Mouse (Mus musculus): ENCODE measurements around the gene Rnf187. TPM values are rescaled to one million over a fixed set of nuclear protein-coding genes. Genes with fewer than 3 reads are reported as not detected.
A peak's percentile ranks its signal among the peaks of the same experiment; 100 is the strongest.

The Rnf187 gene
- polyA plus RNA-seq, 1 experiment, result 160 TPM

DNA sequence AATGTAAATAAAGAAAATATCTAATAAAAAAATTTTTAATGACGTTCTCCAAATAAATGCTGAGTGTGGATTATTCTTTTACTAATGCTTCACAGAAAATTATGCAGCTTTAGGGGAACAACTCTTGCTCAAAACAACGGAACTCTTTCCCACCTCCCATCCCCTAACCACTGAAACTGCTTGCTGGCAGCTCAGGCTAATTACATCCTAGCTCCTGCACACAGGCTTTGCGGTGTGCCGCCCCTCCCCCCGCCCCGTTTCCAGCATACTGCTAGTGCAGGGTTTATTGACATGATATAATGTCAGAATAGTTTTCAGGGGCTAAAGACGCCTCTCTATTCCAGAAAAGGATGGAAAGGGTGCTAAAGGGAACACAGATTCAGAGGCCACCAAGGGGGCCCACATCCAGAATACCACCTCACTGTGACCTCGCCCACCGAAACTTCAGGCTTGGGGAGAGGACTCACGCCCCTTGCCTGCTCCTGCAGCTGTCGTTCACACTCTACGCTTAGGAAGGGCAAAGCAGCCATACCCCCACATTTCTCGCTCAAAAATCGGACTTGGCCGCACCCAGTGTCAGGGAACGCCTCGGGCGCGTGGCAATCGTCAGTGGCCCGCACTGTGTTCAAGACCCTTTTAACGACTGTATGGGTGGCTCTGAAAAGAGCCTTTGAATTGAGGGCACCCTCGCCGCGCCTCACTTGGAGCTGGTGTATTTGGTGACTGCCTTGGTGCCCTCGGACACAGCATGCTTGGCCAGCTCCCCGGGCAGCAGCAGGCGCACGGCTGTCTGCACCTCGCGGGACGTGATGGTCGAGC, 14.8 kb upstream of the Rnf187 start:
- peaks cover 9% of the 10 kb centered on the region for H3K4me1 ChIP-seq (ENCODE audit: control insufficient read depth, insufficient read depth, insufficient read length, low read length)
- peaks cover 2% of the 10 kb centered on the region; the same call in 1 of the 2 replicates for H3K36me3 ChIP-seq (ENCODE audit: control insufficient read depth, insufficient read depth, low read length)
- TF ChIP-seq CTCF (IDR thresholded peaks at IDR 0.05; ENCODE audit: extremely low read depth, insufficient read length, insufficient replicate concordance, low read depth, low read length) (no peak), POLR2A (IDR thresholded peaks at IDR 0.05; ENCODE audit: low read depth, low read length) (no peak)
- 2% methylated on average over 33 of the region's 33 CpGs for WGBS
- peak overlapping the region; percentile 71 for H3K4me3 ChIP-seq (ENCODE audit: low read depth, low read length)
- H3K27me3 ChIP-seq (ENCODE audit: control insufficient read depth, insufficient read depth, low read length), result peaks cover 12% of the 10 kb centered on the region
- H3K27ac ChIP-seq (ENCODE audit: insufficient read depth, low read depth, low read length), result peak overlapping the region; percentile 67

DNA sequence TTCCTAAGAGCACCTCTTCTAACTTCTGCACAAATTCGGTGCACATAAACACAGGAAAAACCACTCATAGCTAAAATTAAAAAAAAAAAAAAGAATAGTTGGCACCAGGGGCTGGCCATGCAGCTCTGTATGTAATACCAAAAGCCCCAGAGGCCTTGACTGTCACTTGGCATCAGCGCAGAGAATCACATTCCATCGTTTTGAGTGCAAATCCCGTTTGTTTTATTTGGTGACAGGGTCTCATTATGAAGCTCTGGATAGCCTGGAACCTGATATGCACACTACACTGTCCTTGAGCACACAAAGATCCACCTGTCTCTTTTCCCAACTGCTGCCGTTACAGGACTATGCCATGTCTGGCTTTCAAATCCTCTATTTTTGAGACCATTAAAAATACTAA, 12.5 kb upstream of the Rnf187 start:
- H3K27me3 ChIP-seq (ENCODE audit: control insufficient read depth, insufficient read depth, low read length), result peaks cover 12% of the 10 kb centered on the region
- H3K27ac ChIP-seq (ENCODE audit: insufficient read depth, low read depth, low read length), result no peak overlapping the region
- H3K4me1 ChIP-seq (ENCODE audit: control insufficient read depth, insufficient read depth, insufficient read length, low read length), result peaks cover 10% of the 10 kb centered on the region
- H3K36me3 ChIP-seq (ENCODE audit: control insufficient read depth, insufficient read depth, low read length), result no peaks in the 10 kb centered on the region
- no peak overlapping the region for H3K4me3 ChIP-seq (ENCODE audit: low read depth, low read length)
- WGBS, result 87% methylated on average over 5 of the region's 5 CpGs
- TF ChIP-seq POLR2A (IDR thresholded peaks at IDR 0.05; ENCODE audit: low read depth, low read length) (no peak), CTCF (IDR thresholded peaks at IDR 0.05; ENCODE audit: extremely low read depth, insufficient read length, insufficient replicate concordance, low read depth, low read length) (no peak)

DNA sequence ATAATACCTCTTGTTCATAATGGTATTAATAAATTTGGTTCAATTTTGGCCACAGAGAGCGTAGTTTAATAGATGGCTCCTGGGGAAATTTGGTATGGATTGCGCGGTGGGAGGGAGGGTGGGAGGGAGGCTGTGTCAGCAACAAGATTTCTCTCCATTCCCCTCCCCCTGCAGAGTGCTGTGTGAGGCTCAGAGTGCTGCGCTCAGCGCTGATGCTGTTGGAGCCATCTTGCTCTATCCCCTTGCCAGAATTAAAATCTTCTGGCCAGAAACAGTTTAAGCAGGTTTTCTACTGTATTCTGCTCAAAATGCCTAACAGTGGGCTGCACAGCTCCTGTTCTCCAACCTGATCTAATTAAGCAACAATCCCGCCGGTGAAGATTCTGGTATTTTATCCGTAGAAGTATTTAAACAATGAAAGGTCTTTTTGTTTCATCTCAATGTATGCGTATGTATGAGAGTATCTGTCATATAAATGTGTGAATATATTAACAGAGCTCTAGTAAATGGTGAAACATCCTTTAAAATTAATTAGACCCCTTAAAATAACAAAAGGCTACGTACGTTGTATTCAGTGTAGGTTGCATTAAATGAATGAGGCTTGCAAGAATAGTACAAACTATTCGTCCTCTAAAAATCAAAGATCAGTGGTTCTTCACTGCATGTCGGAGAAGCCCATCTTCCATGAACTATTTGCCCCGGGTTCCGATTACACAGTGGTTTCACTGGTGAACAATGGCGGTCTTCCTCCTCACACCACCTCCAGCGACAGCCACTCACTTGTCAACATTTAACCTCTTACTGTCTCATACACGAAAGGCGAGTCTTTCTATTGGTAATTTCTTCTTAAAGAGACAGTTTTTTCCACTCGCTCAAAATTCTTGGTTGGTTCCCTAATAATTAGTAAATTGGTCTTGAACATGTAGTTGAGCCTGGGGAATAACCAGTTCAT, 11.0 kb upstream of the Rnf187 start:
- WGBS, result 43% methylated on average over 20 of the region's 20 CpGs
- H3K27ac ChIP-seq (ENCODE audit: insufficient read depth, low read depth, low read length), result no peak overlapping the region
- no peak overlapping the region for H3K4me3 ChIP-seq (ENCODE audit: low read depth, low read length)
- peaks cover 10% of the 10 kb centered on the region for H3K4me1 ChIP-seq (ENCODE audit: control insufficient read depth, insufficient read depth, insufficient read length, low read length)
- peaks cover 13% of the 10 kb centered on the region for H3K27me3 ChIP-seq (ENCODE audit: control insufficient read depth, insufficient read depth, low read length)
- TF ChIP-seq CTCF (IDR thresholded peaks at IDR 0.05; ENCODE audit: extremely low read depth, insufficient read length, insufficient replicate concordance, low read depth, low read length) (no peak), POLR2A (IDR thresholded peaks at IDR 0.05; ENCODE audit: low read depth, low read length) (no peak)
- no peaks in the 10 kb centered on the region for H3K36me3 ChIP-seq (ENCODE audit: control insufficient read depth, insufficient read depth, low read length)

DNA sequence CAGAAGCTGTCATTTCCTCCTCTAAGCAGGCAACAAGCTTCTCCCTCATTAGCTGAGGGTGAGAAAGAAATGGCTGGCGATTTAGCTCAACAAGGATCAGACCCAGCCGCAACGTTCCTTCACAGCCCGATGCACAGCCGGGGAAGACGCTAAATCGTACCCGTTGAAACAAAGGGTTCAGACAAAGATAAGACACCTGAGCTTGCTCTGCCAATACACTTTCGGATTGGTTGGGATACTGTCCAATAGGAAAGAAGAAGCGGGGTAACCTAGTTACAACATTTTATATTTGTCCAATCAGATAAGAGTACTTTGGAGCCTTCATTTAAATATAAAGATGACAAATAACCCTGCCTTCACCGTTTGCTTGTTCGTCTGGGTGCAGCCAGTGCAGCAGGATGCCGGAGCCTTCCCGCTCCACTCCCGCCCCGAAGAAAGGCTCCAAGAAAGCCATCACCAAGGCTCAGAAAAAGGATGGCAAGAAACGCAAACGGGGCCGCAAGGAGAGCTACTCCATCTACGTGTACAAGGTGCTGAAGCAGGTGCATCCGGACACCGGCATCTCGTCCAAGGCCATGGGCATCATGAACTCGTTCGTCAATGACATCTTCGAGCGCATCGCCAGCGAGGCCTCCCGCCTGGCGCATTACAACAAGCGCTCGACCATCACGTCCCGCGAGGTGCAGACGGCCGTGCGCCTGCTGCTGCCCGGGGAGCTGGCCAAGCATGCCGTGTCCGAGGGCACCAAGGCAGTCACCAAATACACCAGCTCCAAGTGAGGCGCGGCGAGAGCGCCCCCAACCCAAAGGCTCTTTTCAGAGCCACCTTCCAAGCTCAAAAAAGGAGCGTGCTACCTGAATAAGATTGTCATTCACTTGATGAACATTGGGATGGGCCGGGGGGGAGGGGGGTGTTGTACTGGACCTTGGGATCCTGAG, 10.1 kb upstream of the Rnf187 start, which contains the start of gene Hist3h2ba:
TSS of gene Hist3h2ba (plus strand) at position 379 of the 938 bp plus-strand sequence.
- H3K27me3 ChIP-seq (ENCODE audit: control insufficient read depth, insufficient read depth, low read length), result peaks cover 18% of the 10 kb centered on the region
- H3K4me3 ChIP-seq (ENCODE audit: low read depth, low read length), result peak within 1 kb of the TSS; percentile 53
- H3K36me3 ChIP-seq (ENCODE audit: control insufficient read depth, insufficient read depth, low read length), result no peaks in the 10 kb centered on the region
- peaks cover 7% of the 10 kb centered on the region for H3K4me1 ChIP-seq (ENCODE audit: control insufficient read depth, insufficient read depth, insufficient read length, low read length)
- WGBS, result 2% methylated on average over 48 of the region's 48 CpGs
- H3K27ac ChIP-seq (ENCODE audit: insufficient read depth, low read depth, low read length), result peak within 1 kb of the TSS; percentile 2; the same call in 1 of the 2 replicates
- no peak for TF ChIP-seq CTCF (IDR thresholded peaks at IDR 0.05; ENCODE audit: extremely low read depth, insufficient read length, insufficient replicate concordance, low read depth, low read length)
- peak; percentile 35; the same call in 1 of the 2 replicates for TF ChIP-seq POLR2A (IDR thresholded peaks at IDR 0.05; ENCODE audit: low read depth, low read length)

DNA sequence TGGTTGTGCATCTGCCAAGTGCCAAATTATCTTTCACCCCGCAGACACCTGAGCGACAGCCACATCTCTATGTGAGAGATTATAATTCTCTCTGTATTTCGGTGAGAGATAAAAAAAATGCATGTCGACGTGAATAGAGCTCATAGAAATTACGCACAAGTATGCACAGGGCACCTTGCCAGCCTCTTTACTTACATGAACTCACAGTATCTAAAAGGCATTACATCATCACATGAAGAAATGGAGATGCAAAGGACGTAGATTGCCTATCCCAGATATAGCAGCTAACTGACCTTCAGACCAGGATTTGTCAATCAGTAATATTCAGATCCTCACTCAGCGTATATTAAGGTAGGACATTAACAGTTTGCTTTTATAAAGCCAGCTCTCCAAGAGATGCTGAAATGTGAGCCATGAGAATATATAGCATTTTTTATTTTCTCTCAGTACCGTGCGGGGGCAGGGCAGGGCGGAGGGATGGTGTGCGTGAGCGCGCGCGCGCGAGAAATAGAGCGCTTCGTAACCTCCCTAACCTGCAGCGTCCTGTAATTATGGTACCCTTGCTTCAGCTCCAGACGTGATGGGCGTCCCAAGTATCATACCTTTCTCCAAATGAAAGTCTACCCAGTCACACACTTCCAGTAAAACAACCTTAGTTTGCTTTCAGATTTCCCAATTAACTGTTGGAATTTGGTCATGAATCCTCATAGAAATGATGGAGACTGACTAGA, 9.2 kb upstream of the Rnf187 start:
- Histone ChIP-seq H3K36me3 (ENCODE audit: control insufficient read depth, insufficient read depth, low read length) (no peaks in the 10 kb centered on the region), H3K27ac (ENCODE audit: insufficient read depth, low read depth, low read length) (no peak overlapping the region; the same call in 1 of the 2 replicates), H3K27me3 (ENCODE audit: control insufficient read depth, insufficient read depth, low read length) (peaks cover 18% of the 10 kb centered on the region), H3K4me1 (ENCODE audit: control insufficient read depth, insufficient read depth, insufficient read length, low read length) (peaks cover 4% of the 10 kb centered on the region), H3K4me3 (ENCODE audit: low read depth, low read length) (peak overlapping the region; percentile 27)
- TF ChIP-seq CTCF (IDR thresholded peaks at IDR 0.05; ENCODE audit: extremely low read depth, insufficient read length, insufficient replicate concordance, low read depth, low read length) (no peak), POLR2A (IDR thresholded peaks at IDR 0.05; ENCODE audit: low read depth, low read length) (no peak)
- WGBS, result 12% methylated on average over 23 of the region's 23 CpGs

DNA sequence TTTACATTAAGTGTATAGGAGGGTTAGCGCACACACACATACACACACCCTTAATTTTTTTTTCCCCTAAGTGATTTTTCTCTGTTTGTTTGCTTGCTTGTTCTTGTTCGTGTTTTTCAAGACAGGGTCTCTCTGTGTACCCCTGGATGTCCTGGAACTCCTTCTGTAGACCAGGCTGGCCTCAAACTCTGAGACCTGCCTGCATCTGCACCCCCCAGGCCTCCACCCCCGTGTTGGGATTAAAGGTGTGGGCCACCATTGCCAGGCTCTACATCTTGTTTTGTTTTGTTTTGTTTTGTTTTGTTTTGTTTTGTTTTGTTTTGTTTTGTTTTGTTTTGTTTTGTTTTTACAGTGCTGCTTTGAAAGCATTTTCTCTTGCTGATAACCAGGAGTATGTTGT, 8.6 kb upstream of the Rnf187 start:
- H3K4me1 ChIP-seq (ENCODE audit: control insufficient read depth, insufficient read depth, insufficient read length, low read length), result peaks cover 4% of the 10 kb centered on the region
- no peak overlapping the region for H3K4me3 ChIP-seq (ENCODE audit: low read depth, low read length)
- 67% methylated on average over 3 of the region's 3 CpGs for WGBS
- no peak overlapping the region for H3K27ac ChIP-seq (ENCODE audit: insufficient read depth, low read depth, low read length)
- TF ChIP-seq POLR2A (IDR thresholded peaks at IDR 0.05; ENCODE audit: low read depth, low read length), result no peak
- TF ChIP-seq CTCF (IDR thresholded peaks at IDR 0.05; ENCODE audit: extremely low read depth, insufficient read length, insufficient replicate concordance, low read depth, low read length), result no peak
- peaks cover 18% of the 10 kb centered on the region for H3K27me3 ChIP-seq (ENCODE audit: control insufficient read depth, insufficient read depth, low read length)
- H3K36me3 ChIP-seq (ENCODE audit: control insufficient read depth, insufficient read depth, low read length), result no peaks in the 10 kb centered on the region

All from small intestine, adult 2 months (tissue).